Mouse (Mus musculus) liver, embryonic 14.5 days (tissue): Measurements from ENCODE around the gene Olfr960. TPM values are rescaled to one million over a fixed set of nuclear protein-coding genes. Genes with fewer than 3 reads are reported as not detected.

ENCODE experiments used
- ATAC-seq: fragments of 200-750 bp; cut with Nextera tagmentation; 2 replicates; pipeline ENCODE4 v1.8.0; 2017; ENCODE audit warnings: moderate number of reproducible peaks, mild to moderate bottlenecking, moderate library complexity; ENCODE audit not compliant: insufficient read depth
- DNase-seq, 3 experiments: peaks; one replicate each; pipeline ENCODE4 v3.0.0-alpha.2; 2012 to 2013; ENCODE audit warnings: low read depth in 3 of 3, low spot score in 3 of 3
- H3K27ac ChIP-seq: fragments of 300-500 bp; sonication (generic); 2 replicates; pipeline ENCODE4 v1.5.1; 2014; ENCODE audit warnings: moderate library complexity, mild to moderate bottlenecking, control low read depth, inconsistent platforms
- H3K27me3 ChIP-seq: fragments of 300-500 bp; sonication (generic); 2 replicates; pipeline ENCODE4 v1.6.1; 2014; ENCODE audit warnings: mild to moderate bottlenecking, low read length, moderate library complexity; ENCODE audit not compliant: control insufficient read depth, insufficient read depth
- H3K36me3 ChIP-seq: fragments of 300-500 bp; sonication (generic); replicated peaks from 2 replicates; pipeline ENCODE4 v1.6.1; 2014; ENCODE audit warnings: low read depth; ENCODE audit not compliant: control insufficient read depth, insufficient read depth
- H3K4me1 ChIP-seq, 2 experiments: fragments of 200-500 bp in 1 of 2; fragments of 300-500 bp in 1 of 2; sonication (generic) in 1 of 2; replicated peaks; 2 replicates each; pipeline ENCODE4 v1.6.1; 2012 to 2014; ENCODE audit warnings: antibody characterized with exemption in 1 of 2, inconsistent platforms in 1 of 2, low read length in 1 of 2; ENCODE audit not compliant: control insufficient read depth in 2 of 2, insufficient read depth in 2 of 2
- H3K4me2 ChIP-seq: fragments of 300-500 bp; sonication (generic); 2 replicates; pipeline ENCODE4 v1.6.1; 2014; ENCODE audit warnings: low read depth, mild to moderate bottlenecking, control low read depth, moderate library complexity
- H3K4me3 ChIP-seq, 2 experiments: fragments of 200-500 bp in 1 of 2; fragments of 300-500 bp in 1 of 2; sonication (generic) in 1 of 2; 2 replicates each; pipeline ENCODE4 v1.5.1; 2012 to 2014; ENCODE audit warnings: low read depth in 2 of 2, low read length in 2 of 2, mild to moderate bottlenecking in 2 of 2, control low read depth in 1 of 2, inconsistent platforms in 1 of 2, moderate library complexity in 1 of 2; ENCODE audit not compliant: insufficient read depth in 1 of 2
- H3K9ac ChIP-seq: fragments of 300-500 bp; sonication (generic); replicated peaks from 2 replicates; pipeline ENCODE4 v1.6.1; 2014; ENCODE audit warnings: mild to moderate bottlenecking, control low read depth, moderate library complexity
- H3K9me3 ChIP-seq: fragments of 300-500 bp; sonication (generic); 2 replicates; pipeline ENCODE4 v1.6.1; 2016; ENCODE audit warnings: low read length, mixed read lengths; ENCODE audit not compliant: control insufficient read depth
- CTCF ChIP-seq: IDR thresholded peaks from 2 replicates; pipeline ENCODE4 v1.5.1; 2016; ENCODE audit warnings: antibody characterized with exemption, low read depth, control low read depth
- EP300 ChIP-seq: IDR thresholded peaks from 2 replicates; pipeline ENCODE4 v1.6.1; 2016; ENCODE audit warnings: antibody characterized with exemption, low read depth
- WGBS: fragments of 180-500 bp; shearing (Covaris S2); extraction: QIAGEN DNeasy Blood & Tissue Kit; methylation state at CpG from one replicate; pipeline ENCODE4 v1.1.7; 2014; ENCODE audit not compliant: insufficient replicate concordance; 5-methylcytosine and 5-hydroxymethylcytosine counted together
- polyA plus RNA-seq, 2 experiments: library from polyadenylated mRNA; depleted of rRNA in 1 of 2; stranded (reverse) in 1 of 2; unstranded in 1 of 2; fragments of >200 nt; fragmentation: Nextera tagmentation in 1 of 2; extraction: Ambion mirVana in 1 of 2; gene quantifications; 2 replicates each; pipeline versions ENCODE4 v1.2.1 to v1.2.3; 2012 to 2014

The Olfr960 gene
- polyA plus RNA-seq (2012; rRNA removed), result not detected in 2 replicates
- not detected in 2 replicates for polyA plus RNA-seq (2014; fragmentation: Nextera tagmentation; extraction: Ambion mirVana)

DNA sequence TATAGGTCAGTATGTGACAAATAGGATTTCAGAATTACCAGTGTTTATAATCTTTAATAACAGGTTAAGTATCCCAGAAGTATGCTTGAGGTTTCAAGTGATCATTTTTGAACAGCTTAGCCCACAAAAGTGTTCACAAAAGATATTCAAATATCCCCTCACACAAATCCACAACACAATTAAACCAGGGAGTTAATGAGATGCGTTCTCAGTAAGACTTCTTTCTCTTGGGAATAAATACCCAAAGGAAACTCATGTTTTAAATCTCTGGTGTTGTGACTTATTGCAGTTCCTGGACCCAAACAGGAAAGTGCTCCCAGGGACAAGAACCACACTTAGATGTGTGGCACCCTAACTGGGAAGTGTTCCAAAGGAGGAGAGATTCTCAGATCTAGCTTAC is at the start of gene Olfr960:
Olfr960 (plus strand) TSS at position 301 of the 400 bp plus-strand sequence.
- no peak within 1 kb of the TSS for H3K4me3 ChIP-seq
- H3K9me3 ChIP-seq, result no peaks in the 10 kb centered on the region
- no peak within 1 kb of the TSS for H3K4me2 ChIP-seq
- no peak for DNase-seq
- H3K36me3 ChIP-seq, result no peaks in the 10 kb centered on the region
- no peak within 1 kb of the TSS for H3K9ac ChIP-seq
- whole genome bisulfite sequencing, result 61% methylated on average over 1 of the region's 1 CpGs
- TF ChIP-seq CTCF, result no peak
- TF ChIP-seq EP300, result no peak
- H3K27ac ChIP-seq, result no peak within 1 kb of the TSS
- no peak for ATAC-seq
- H3K27me3 ChIP-seq, result no peaks in the 10 kb centered on the region
- no peaks in the 10 kb centered on the region for H3K4me1 ChIP-seq

DNA sequence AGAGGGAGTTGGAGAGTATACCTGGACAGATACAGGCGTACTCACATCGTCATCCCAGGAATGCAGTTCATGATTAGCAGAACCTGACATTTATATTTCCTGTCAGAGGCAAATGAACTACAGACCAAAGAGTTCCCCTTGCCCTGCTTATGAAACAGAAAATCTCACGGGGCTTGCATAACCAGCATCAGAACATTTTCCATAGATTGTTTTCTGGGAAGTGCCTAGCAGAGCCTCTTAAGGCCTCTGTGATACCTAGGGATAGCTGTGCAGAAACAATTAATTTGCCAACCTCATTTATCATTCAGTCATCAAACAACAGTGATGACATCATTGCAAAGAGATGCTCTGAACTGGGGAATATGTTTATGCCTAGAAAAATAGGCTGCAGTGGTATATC is 45.7 kb upstream of the Olfr960 start, which contains the start of gene Olfr959:
Olfr959 (minus strand) TSS at position 101 of the 400 bp plus-strand sequence.
- ATAC-seq, result no peak
- Histone ChIP-seq H3K9me3 (no peaks in the 10 kb centered on the region), H3K4me2 (no peak within 1 kb of the TSS), H3K4me3 (no peak within 1 kb of the TSS), H3K27ac (no peak within 1 kb of the TSS), H3K27me3 (no peaks in the 10 kb centered on the region), H3K36me3 (no peaks in the 10 kb centered on the region), H3K9ac (no peak within 1 kb of the TSS), H3K4me1 (no peaks in the 10 kb centered on the region)
- WGBS, result 46% methylated on average over 3 of the region's 3 CpGs
- TF ChIP-seq CTCF (no peak), EP300 (no peak)
- no peak for DNase-seq

DNA sequence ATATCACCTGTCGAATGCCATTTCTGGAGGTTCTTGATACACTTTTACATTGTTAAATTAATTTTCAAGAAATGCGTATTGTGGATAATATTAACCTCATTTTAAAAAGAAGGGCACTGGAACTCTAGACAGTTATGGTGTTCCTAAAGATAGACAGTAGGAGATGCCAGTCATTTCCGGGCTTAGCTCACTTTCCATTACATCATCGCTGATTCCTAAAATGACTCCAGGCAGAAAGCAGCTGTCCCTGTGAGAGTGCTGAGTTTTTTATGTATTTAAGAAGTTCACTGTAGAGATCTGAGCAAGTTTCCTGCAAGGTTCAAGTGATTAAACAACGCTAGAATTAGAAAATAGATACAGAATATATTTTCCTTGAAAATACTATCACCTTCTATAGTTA is 44.1 kb upstream of the Olfr960 start:
- no peak for DNase-seq
- Histone ChIP-seq H3K9me3 (no peaks in the 10 kb centered on the region), H3K9ac (no peak overlapping the region), H3K27me3 (no peaks in the 10 kb centered on the region), H3K4me3 (no peak overlapping the region), H3K27ac (no peak overlapping the region), H3K4me2 (no peak overlapping the region), H3K4me1 (no peaks in the 10 kb centered on the region), H3K36me3 (no peaks in the 10 kb centered on the region)
- WGBS, result 63% methylated on average over 5 of the region's 5 CpGs
- TF ChIP-seq CTCF, result no peak
- TF ChIP-seq EP300, result no peak
- ATAC-seq, result no peak

DNA sequence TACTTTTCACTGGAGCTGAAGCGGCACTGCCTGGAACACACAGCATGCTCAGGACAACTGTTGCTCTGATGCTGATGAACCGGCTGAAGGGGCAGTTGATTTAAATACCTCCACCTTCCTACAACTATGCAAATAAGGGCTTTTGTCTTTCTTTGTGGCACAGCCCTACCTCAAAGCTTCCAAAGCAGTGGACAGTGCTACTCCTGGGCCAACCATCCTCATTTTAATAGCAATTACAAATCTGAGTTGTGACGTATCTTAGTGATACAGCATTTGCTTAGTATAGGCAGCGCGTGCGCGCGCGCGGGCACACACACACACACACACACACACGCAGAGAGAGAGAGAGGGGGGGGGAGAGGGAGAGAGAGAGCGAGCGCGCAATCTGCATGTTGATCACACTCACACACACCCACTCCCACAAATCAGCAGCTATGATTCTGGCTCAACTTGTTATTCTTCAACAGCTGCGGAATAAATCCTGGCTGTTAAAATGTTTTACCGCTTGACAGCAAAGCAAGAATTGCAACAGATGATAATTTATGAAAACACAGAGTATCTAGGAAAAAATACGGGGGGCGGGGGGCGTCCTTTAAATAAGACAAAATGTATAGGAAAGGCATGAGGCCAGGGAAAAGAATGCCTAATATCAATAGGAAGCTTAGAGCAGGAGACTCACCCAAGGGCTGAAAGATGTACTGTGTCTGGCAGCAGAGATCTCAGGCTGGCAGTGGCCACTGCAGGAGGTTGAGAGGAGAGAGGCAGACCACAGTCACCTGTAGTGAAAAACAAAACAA is 18.4 kb upstream of the Olfr960 start:
- 0 out of 4 replicates have a peak overlapping the region, but pooled peaks of 1 of the 2 experiments have one; percentile 27 for H3K4me3 ChIP-seq
- no peak overlapping the region for H3K4me2 ChIP-seq
- ATAC-seq, result no peak
- DNase-seq, result no peak
- H3K27ac ChIP-seq, result no peak overlapping the region
- TF ChIP-seq EP300 (no peak), CTCF (no peak)
- no peak overlapping the region for H3K9ac ChIP-seq
- WGBS, result 2% methylated on average over 18 of the region's 19 CpGs
- no peaks in the 10 kb centered on the region for H3K36me3 ChIP-seq
- no peaks in the 10 kb centered on the region for H3K27me3 ChIP-seq
- no peaks in the 10 kb centered on the region for H3K4me1 ChIP-seq
- no peaks in the 10 kb centered on the region for H3K9me3 ChIP-seq

DNA sequence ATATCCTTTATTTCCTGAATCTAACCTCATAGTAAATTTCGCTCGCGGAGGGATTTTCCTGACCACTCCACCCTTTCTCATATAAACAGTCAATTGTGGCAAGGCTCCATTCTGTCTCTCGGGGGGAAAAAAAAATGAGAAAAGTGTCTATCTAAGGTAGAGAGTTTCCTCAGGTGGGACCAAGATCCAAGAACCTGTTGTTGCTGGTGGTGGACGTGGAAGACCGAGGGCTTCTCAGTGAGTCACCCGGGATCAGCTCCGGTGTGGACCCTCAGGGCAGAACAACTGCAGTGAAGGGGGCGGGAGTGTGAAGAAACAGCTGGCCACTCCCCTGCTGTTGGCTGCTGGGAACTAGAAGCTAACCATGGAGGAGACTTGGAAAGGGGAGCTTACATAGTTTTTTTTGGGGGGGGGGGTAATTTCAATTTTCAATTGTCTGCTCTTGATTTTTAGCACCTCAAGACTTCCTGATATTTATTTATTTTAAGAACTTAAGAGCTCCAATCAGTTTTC is 17.8 kb upstream of the Olfr960 start:
- no peak overlapping the region for H3K27ac ChIP-seq
- no peaks in the 10 kb centered on the region for H3K9me3 ChIP-seq
- no peak overlapping the region for H3K4me3 ChIP-seq
- no peak overlapping the region for H3K9ac ChIP-seq
- H3K36me3 ChIP-seq, result no peaks in the 10 kb centered on the region
- H3K4me1 ChIP-seq, result no peaks in the 10 kb centered on the region
- TF ChIP-seq EP300 (no peak), CTCF (no peak)
- H3K27me3 ChIP-seq, result no peaks in the 10 kb centered on the region
- WGBS, result 3% methylated on average over 9 of the region's 9 CpGs
- H3K4me2 ChIP-seq, result no peak overlapping the region
- ATAC-seq (no peak), DNase-seq (no peak)
